In the genomic region with DNA sequence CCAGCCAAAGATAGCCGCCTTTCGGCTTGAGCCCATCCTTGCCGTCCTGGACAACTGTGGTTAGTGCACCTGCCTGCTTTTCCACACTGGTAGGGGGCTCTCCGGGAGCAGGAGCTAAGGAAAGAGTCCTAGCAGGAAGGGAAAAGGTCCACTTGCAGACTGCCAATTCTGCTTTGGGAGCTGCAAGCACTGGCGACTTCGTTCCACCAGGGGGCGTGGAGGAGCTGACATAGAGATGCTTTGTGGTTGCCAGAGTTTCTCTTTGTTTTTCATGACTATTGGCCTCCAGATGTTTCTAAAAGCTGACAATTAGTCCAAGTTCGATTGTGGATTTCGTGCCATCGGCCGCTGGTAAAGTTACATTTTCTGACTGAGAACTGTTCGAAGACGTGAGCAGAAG, we compare ENCODE assay signal across 11 mouse cellular contexts. TPM values are rescaled to one million over a fixed set of nuclear protein-coding genes. Genes with fewer than 3 reads are reported as not detected.
"Had no signal": no experiment of that assay in that cellular context is flagged by ENCODE, and none has a peak within 500 bp of the region (broad histone marks: within the 10 kb centered on the region; RNA-seq: fewer than 3 reads in every experiment).

No protein-coding gene starts in this region.

RNA-seq across cellular contexts. Expression of a gene that starts 18.6 kb away (rescaled TPM):
- total RNA-seq: layer of hippocampus, adult 2 months; layer of hippocampus, postnatal 10 days; left cerebral cortex, postnatal 36 days had no signal
- polyA plus RNA-seq: limb, embryonic 12.5 days; liver, embryonic 13.5 days; liver, postnatal 0 days; lung, embryonic 16.5 days; midbrain, embryonic 11.5 days; midbrain, embryonic 15.5 days; neural tube, embryonic 15.5 days; stomach, postnatal 0 days had no signal

RNA-seq across cellular contexts. Expression of a gene that starts 40.1 kb away (rescaled TPM):
- total RNA-seq: layer of hippocampus, adult 2 months; layer of hippocampus, postnatal 10 days; left cerebral cortex, postnatal 36 days had no signal
- polyA plus RNA-seq: limb, embryonic 12.5 days; liver, embryonic 13.5 days; liver, postnatal 0 days; lung, embryonic 16.5 days; midbrain, embryonic 11.5 days; midbrain, embryonic 15.5 days; neural tube, embryonic 15.5 days; stomach, postnatal 0 days had no signal

RNA-seq across cellular contexts. Expression of a gene that starts 57.6 kb away (rescaled TPM):
- total RNA-seq: layer of hippocampus, adult 2 months; layer of hippocampus, postnatal 10 days; left cerebral cortex, postnatal 36 days had no signal
- polyA plus RNA-seq: limb, embryonic 12.5 days; liver, embryonic 13.5 days; liver, postnatal 0 days; lung, embryonic 16.5 days; midbrain, embryonic 11.5 days; midbrain, embryonic 15.5 days; neural tube, embryonic 15.5 days; stomach, postnatal 0 days had no signal
